Mouse (Mus musculus) heart, postnatal 0 days (tissue): Measurements from ENCODE around the gene Tmem254b.
"Not testable (repeated sequence)": the region's sequence is repeated elsewhere in the genome, so short reads cannot be mapped to it uniquely, and the experiment has no call there.

ENCODE experiments used
- CTCF ChIP-seq: IDR thresholded peaks from 2 replicates; pipeline ENCODE4 v1.5.1; 2016; ENCODE audit warnings: antibody characterized with exemption, control low read depth, low read depth
- EP300 ChIP-seq: IDR thresholded peaks from 2 replicates; pipeline ENCODE4 v1.6.1; 2016; ENCODE audit warnings: antibody characterized with exemption, low read depth

DNA sequence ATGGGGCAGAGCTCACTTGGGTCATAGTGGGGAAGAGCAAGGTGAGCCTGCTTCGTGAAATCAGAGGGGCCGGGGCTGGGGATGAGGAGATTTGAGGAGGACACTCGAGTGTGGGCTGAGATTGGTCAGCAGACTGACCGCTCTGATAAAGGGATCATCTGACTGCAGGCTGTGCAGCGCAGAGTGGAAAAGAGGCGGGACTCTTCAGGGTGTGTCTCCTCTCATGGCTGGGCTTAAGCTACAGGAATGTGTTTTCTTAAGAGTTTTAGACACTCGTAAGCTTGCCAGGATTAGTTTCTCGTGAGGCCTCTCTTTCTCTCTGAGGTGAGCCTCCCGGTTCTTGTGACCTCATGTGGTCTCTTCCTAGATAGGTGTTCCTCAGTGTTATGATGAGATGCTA, 45.7 kb downstream of the Tmem254b start:
- TF ChIP-seq CTCF, EP300: not testable (repeated sequence)
